Mouse (Mus musculus): ENCODE results near the gene Rcc1l.

DNA sequence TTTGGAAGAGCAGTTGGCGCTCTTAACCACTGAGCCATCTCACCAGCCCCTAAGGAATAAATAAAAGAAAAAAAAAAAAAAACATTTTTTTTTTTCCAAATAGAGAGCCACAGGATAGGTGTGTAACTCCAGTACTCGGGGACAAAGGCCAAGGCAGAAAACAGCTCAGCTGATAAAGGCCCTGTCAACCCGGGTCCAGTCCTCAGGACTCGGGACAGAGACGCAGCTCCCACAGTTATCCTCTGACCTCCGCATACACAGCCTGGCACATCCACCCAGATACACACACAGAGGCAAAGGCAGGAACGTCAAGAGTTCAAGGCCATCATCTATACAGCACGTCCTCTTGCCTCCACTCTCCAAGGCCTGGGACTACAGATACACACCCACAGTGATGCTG is 6.4 kb downstream of the Rcc1l start:
- no peak for TF ChIP-seq POLR2A (IDR thresholded peaks at IDR 0.05; ENCODE audit: low read depth, low read length)
- TF ChIP-seq CTCF (IDR thresholded peaks at IDR 0.05; ENCODE audit: extremely low read depth, insufficient read length, insufficient replicate concordance, low read depth, low read length) = no peak
